Mouse (Mus musculus) heart, embryonic 15.5 days (tissue): Measurements from ENCODE around the gene Cps1. TPM values are rescaled to one million over a fixed set of nuclear protein-coding genes. Genes with fewer than 3 reads are reported as not detected.

Experiments used
- ATAC-seq: fragments of 200-750 bp; cut with Nextera tagmentation; replicated peaks from 2 replicates; pipeline ENCODE4 v1.8.0; 2017; ENCODE audit warnings: low read depth, moderate TSS enrichment; ENCODE audit not compliant: insufficient number of reproducible peaks, insufficient read depth, low FRiP score
- H3K27ac ChIP-seq: fragments of 300-500 bp; sonication (generic); 2 replicates; pipeline ENCODE4 v1.5.1; 2015; ENCODE audit warnings: mild to moderate bottlenecking, inconsistent platforms
- H3K27me3 ChIP-seq: fragments of 300-500 bp; sonication (generic); 2 replicates; pipeline ENCODE4 v1.6.1; 2015; ENCODE audit warnings: inconsistent platforms
- H3K36me3 ChIP-seq: fragments of 300-500 bp; sonication (generic); 2 replicates; pipeline ENCODE4 v1.6.1; 2015; ENCODE audit warnings: mild to moderate bottlenecking, inconsistent platforms
- H3K4me1 ChIP-seq: fragments of 300-500 bp; sonication (generic); replicated peaks from 2 replicates; pipeline ENCODE4 v1.6.1; 2015; ENCODE audit warnings: inconsistent platforms
- H3K4me2 ChIP-seq: fragments of 300-500 bp; sonication (generic); 2 replicates; pipeline ENCODE4 v1.6.1; 2015; ENCODE audit warnings: inconsistent platforms, mild to moderate bottlenecking, moderate library complexity
- H3K4me3 ChIP-seq: fragments of 300-500 bp; sonication (generic); 2 replicates; pipeline ENCODE4 v1.5.1; 2015; ENCODE audit warnings: mild to moderate bottlenecking, inconsistent platforms
- H3K9ac ChIP-seq: fragments of 300-500 bp; sonication (generic); 2 replicates; pipeline ENCODE4 v1.6.1; 2015; ENCODE audit warnings: mild to moderate bottlenecking, inconsistent platforms
- H3K9me3 ChIP-seq: fragments of 300-500 bp; sonication (generic); replicated peaks from 2 replicates; pipeline ENCODE4 v1.6.1; 2016; ENCODE audit warnings: inconsistent platforms
- WGBS: fragments of 180-500 bp; shearing (Covaris S2); methylation state at CpG from one replicate; pipeline ENCODE4 v1.1.7; 2015; ENCODE audit warnings: mixed read lengths; 5-methylcytosine and 5-hydroxymethylcytosine counted together
- polyA plus RNA-seq: library from polyadenylated mRNA; unstranded; fragments of >200 nt; fragmentation: Nextera tagmentation; extraction: Ambion mirVana; gene quantifications from 2 replicates; pipeline ENCODE4 v1.2.1, GENCODE M21; 2015

Gene Cps1
- 0.24 and 0.57 TPM in 2 replicates for polyA plus RNA-seq

GRCm38 (mm10) chr1:67122797-67123196, at the start of gene Cps1:
TSS of gene Cps1 (plus strand) at chr1:67123026.
- Histone ChIP-seq H3K4me1 (no peaks in the 10 kb centered on the region), H3K9ac (no peak within 1 kb of the TSS), H3K27me3 (no peaks in the 10 kb centered on the region), H3K4me2 (no peak within 1 kb of the TSS), H3K4me3 (no peak within 1 kb of the TSS), H3K27ac (no peak within 1 kb of the TSS), H3K36me3 (no peaks in the 10 kb centered on the region), H3K9me3 (no peaks in the 10 kb centered on the region)
- ATAC-seq = no peak
- WGBS = 76% methylated on average over 3 of the region's 3 CpGs

GRCm38 (mm10) chr1:67077739-67078138, 45.1 kb upstream of the Cps1 start:
- 48% methylated on average over 2 of the region's 2 CpGs for WGBS

GRCm38 (mm10) chr1:67078666-67079065, 44.2 kb upstream of the Cps1 start:
- H3K4me2 ChIP-seq = no peak overlapping the region
- no peaks in the 10 kb centered on the region for H3K9me3 ChIP-seq
- WGBS = 69% methylated on average over 2 of the region's 2 CpGs

More at GRCm38 (mm10) chr1:67077739-67078138, 45.1 kb upstream of the Cps1 start:
- Histone ChIP-seq H3K4me1 (no peaks in the 10 kb centered on the region), H3K36me3 (no peaks in the 10 kb centered on the region), H3K27me3 (no peaks in the 10 kb centered on the region), H3K4me3 (no peak overlapping the region), H3K9me3 (no peaks in the 10 kb centered on the region), H3K27ac (no peak overlapping the region), H3K4me2 (no peak overlapping the region), H3K9ac (no peak overlapping the region)
- no peak for ATAC-seq

GRCm38 (mm10) chr1:67079146-67079545, 43.7 kb upstream of the Cps1 start:
- Histone ChIP-seq H3K4me3 (no peak overlapping the region), H3K9me3 (no peaks in the 10 kb centered on the region), H3K4me1 (no peaks in the 10 kb centered on the region), H3K27ac (no peak overlapping the region), H3K9ac (no peak overlapping the region), H3K36me3 (no peaks in the 10 kb centered on the region), H3K27me3 (no peaks in the 10 kb centered on the region), H3K4me2 (no peak overlapping the region)
- WGBS = 78% methylated on average over 7 of the region's 7 CpGs
- ATAC-seq = no peak

More at GRCm38 (mm10) chr1:67078666-67079065, 44.2 kb upstream of the Cps1 start:
- no peak for ATAC-seq
- Histone ChIP-seq H3K4me1 (no peaks in the 10 kb centered on the region), H3K9ac (no peak overlapping the region), H3K36me3 (no peaks in the 10 kb centered on the region), H3K27me3 (no peaks in the 10 kb centered on the region), H3K4me3 (no peak overlapping the region), H3K27ac (no peak overlapping the region)

GRCm38 (mm10) chr1:67092473-67092872, 30.4 kb upstream of the Cps1 start:
- Histone ChIP-seq H3K27ac (no peak overlapping the region), H3K4me3 (no peak overlapping the region), H3K27me3 (no peaks in the 10 kb centered on the region), H3K9me3 (no peaks in the 10 kb centered on the region), H3K9ac (no peak overlapping the region), H3K4me2 (no peak overlapping the region), H3K4me1 (no peaks in the 10 kb centered on the region), H3K36me3 (no peaks in the 10 kb centered on the region)
- no peak for ATAC-seq
- WGBS = 75% methylated on average over 1 of the region's 1 CpGs

- Histone ChIP-seq H3K9me3 (no peaks in the 10 kb centered on the region), H3K27ac (no peak overlapping the region), H3K27me3 (no peaks in the 10 kb centered on the region), H3K36me3 (no peaks in the 10 kb centered on the region), H3K4me2 (no peak overlapping the region), H3K4me1 (no peaks in the 10 kb centered on the region), H3K4me3 (no peak overlapping the region), H3K9ac (no peak overlapping the region)
- 81% methylated on average over 1 of the region's 1 CpGs for WGBS
- ATAC-seq = no peak
These were observed 23.6 kb upstream of the Cps1 start for GRCm38 (mm10) chr1:67099215-67099614.

GRCm38 (mm10) chr1:67103476-67104248, 19.2 kb upstream of the Cps1 start:
- no peak for ATAC-seq
- Histone ChIP-seq H3K4me3 (no peak overlapping the region), H3K27me3 (no peaks in the 10 kb centered on the region), H3K4me2 (no peak overlapping the region), H3K27ac (no peak overlapping the region), H3K9me3 (no peaks in the 10 kb centered on the region), H3K36me3 (no peaks in the 10 kb centered on the region), H3K4me1 (no peaks in the 10 kb centered on the region), H3K9ac (no peak overlapping the region)
- WGBS = 57% methylated on average over 12 of the region's 12 CpGs

- Histone ChIP-seq H3K27me3 (no peaks in the 10 kb centered on the region), H3K4me3 (no peak overlapping the region), H3K4me1 (no peaks in the 10 kb centered on the region), H3K9ac (no peak overlapping the region), H3K36me3 (no peaks in the 10 kb centered on the region), H3K4me2 (no peak overlapping the region), H3K9me3 (no peaks in the 10 kb centered on the region), H3K27ac (no peak overlapping the region)
- 74% methylated on average over 3 of the region's 3 CpGs for WGBS
- ATAC-seq = no peak
These were observed 11.1 kb upstream of the Cps1 start for GRCm38 (mm10) chr1:67111621-67112298.

GRCm38 (mm10) chr1:67113343-67114030, 9.3 kb upstream of the Cps1 start:
- H3K9me3 ChIP-seq = no peaks in the 10 kb centered on the region
- H3K4me1 ChIP-seq = no peaks in the 10 kb centered on the region
- H3K4me3 ChIP-seq = no peak overlapping the region
- WGBS = 68% methylated on average over 7 of the region's 7 CpGs
- no peak overlapping the region for H3K4me2 ChIP-seq
- no peaks in the 10 kb centered on the region for H3K27me3 ChIP-seq
- H3K27ac ChIP-seq = no peak overlapping the region
- H3K36me3 ChIP-seq = no peaks in the 10 kb centered on the region
- no peak overlapping the region for H3K9ac ChIP-seq
- ATAC-seq = no peak

- ATAC-seq = no peak
- H3K4me2 ChIP-seq = no peak overlapping the region
- WGBS = 75% methylated on average over 8 of the region's 8 CpGs
- no peaks in the 10 kb centered on the region for H3K9me3 ChIP-seq
- H3K9ac ChIP-seq = no peak overlapping the region
- H3K27ac ChIP-seq = no peak overlapping the region
- no peaks in the 10 kb centered on the region for H3K36me3 ChIP-seq
- no peaks in the 10 kb centered on the region for H3K4me1 ChIP-seq
- no peak overlapping the region for H3K4me3 ChIP-seq
- no peaks in the 10 kb centered on the region for H3K27me3 ChIP-seq
These were observed 6.3 kb upstream of the Cps1 start for GRCm38 (mm10) chr1:67116571-67116970.

GRCm38 (mm10) chr1:67117778-67118177, 5.0 kb upstream of the Cps1 start:
- ATAC-seq = no peak
- Histone ChIP-seq H3K27ac (no peak overlapping the region), H3K9ac (no peak overlapping the region), H3K4me2 (no peak overlapping the region), H3K27me3 (no peaks in the 10 kb centered on the region), H3K4me1 (no peaks in the 10 kb centered on the region), H3K9me3 (no peaks in the 10 kb centered on the region), H3K36me3 (no peaks in the 10 kb centered on the region), H3K4me3 (no peak overlapping the region)
- 71% methylated on average over 6 of the region's 6 CpGs for WGBS
